Mouse (Mus musculus) E14TG2a.4 (cell line): Measurements from ENCODE around the gene Opn4.

Experiments
- CTCF ChIP-seq: conservative IDR thresholded peaks from 2 replicates; pipeline ENCODE4 v1.5.1; 2014; ENCODE audit warnings: low read length
- NANOG ChIP-seq: IDR thresholded peaks from 2 replicates; pipeline ENCODE4 v1.6.1; 2014; ENCODE audit warnings: borderline replicate concordance, low read length, mixed read lengths
- POU5F1 ChIP-seq: IDR thresholded peaks from 2 replicates; pipeline ENCODE4 v1.6.1; 2014; ENCODE audit warnings: low read length, borderline replicate concordance

DNA sequence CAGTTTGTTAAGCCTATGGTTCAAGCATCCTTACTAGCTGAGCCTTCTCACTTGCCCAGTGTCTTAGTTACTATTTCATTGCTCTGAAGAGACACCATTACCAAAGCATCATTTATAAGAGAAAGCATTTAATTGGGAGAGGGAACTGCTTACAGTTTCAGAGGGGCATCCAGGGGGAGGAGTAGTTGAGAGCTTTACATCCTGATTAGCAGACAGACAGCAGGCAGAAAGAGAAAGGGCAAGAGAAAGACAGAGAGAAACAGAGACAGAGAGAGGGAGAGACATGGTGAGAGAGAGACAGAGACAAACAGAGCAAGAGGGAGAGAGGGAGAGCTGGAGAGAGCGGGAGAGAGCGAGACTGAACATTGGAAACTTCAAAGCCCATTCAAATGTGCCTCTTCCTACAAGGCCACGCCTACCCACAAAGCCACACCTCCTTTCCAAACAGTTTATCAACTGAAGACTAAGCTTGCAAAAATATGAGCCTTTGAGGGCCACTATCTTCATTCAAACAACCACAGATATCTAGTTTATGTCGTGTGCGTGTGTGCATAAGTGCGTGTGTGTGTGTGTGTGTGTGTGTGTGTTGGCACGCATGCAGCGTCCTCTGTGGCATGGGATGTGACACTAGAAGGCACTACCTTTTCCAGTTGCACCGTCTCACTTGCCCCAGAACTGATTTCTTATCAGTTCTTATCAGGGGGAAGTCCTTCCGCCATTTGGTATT is 32.9 kb upstream of the Opn4 start:
- TF ChIP-seq CTCF, result no peak
- no peak for TF ChIP-seq NANOG
- TF ChIP-seq POU5F1, result no peak
